Mouse (Mus musculus) G1E (cell line): Measurements from ENCODE around the gene Slc35e3.
"Not testable (repeated sequence)": the region's sequence is repeated elsewhere in the genome, so short reads cannot be mapped to it uniquely, and the experiment has no call there.

ENCODE experiments used
- CTCF ChIP-seq: IDR thresholded peaks from 2 replicates; pipeline ENCODE4 v1.5.1; 2012; ENCODE audit warnings: low read depth, low read length, inconsistent platforms, mixed read lengths
- GATA2 ChIP-seq: IDR thresholded peaks from 2 replicates; pipeline ENCODE4 v1.6.1; 2012; ENCODE audit warnings: low read depth, low read length, inconsistent platforms, borderline replicate concordance

GRCm38 (mm10) chr10:117737498-117737897, 8.7 kb downstream of the Slc35e3 start:
- TF ChIP-seq CTCF, GATA2: not testable (repeated sequence)
